Mouse (Mus musculus) monocyte, adult 2 months (primary cell): Measurements from ENCODE around the gene Kcna2.

ENCODE experiments used
- DNase-seq, 2 experiments: peaks; one replicate each; pipeline ENCODE4 v3.0.0; 2022; ENCODE audit warnings: low spot score in 2 of 2, low read depth in 1 of 2

Kcna2 gene

DNA sequence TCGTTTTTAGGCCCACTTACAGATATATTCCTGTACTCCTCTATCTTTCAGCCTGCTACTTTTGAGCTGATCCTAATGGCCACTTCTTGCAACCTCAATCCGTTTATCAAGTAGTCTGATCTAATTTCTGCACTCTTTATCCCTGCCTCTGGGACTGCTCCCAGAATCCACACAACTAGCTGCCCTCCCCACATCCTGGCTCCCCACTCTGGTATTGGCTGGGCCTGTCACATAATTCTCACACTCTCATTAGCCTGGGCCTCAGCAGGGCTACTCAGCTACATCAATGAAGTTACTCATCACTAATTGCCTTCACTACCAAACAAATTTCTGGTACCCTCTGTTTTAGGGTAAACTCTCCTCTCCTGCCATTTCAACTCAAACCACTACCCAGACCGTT is 49.5 kb downstream of the Kcna2 start:
- no peak for DNase-seq

DNA sequence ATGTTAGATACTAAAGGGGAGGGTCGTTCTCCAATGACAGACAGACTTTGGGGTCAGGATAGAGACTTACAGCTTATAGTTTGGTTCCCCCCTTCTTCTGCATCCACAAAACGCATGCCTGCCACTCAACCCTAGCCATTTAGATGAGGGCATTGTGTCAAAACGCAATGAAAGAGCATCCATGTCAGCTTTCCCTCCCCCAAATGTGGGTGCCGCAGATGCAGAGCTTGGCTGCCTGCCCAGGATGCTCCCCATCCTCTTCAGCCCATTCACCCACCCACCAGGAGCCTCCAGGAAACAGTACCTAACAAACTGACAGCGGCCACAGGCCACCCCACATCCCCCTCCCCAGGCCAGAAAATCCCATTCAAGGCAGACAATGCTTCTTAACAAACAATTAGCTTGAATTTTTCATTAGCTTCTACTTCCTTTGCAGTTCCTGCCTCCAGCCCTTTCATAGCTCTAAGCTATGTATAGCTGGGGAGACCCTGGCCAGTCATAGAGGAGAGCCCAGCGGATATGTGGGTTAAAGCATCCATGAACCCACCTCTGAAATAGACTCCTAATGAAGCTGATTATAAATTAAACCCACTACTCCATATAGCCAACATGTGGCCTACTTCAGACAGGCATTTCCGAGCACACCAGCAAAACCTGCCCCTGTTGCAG is 50.1 kb downstream of the Kcna2 start:
- no peak for DNase-seq

DNA sequence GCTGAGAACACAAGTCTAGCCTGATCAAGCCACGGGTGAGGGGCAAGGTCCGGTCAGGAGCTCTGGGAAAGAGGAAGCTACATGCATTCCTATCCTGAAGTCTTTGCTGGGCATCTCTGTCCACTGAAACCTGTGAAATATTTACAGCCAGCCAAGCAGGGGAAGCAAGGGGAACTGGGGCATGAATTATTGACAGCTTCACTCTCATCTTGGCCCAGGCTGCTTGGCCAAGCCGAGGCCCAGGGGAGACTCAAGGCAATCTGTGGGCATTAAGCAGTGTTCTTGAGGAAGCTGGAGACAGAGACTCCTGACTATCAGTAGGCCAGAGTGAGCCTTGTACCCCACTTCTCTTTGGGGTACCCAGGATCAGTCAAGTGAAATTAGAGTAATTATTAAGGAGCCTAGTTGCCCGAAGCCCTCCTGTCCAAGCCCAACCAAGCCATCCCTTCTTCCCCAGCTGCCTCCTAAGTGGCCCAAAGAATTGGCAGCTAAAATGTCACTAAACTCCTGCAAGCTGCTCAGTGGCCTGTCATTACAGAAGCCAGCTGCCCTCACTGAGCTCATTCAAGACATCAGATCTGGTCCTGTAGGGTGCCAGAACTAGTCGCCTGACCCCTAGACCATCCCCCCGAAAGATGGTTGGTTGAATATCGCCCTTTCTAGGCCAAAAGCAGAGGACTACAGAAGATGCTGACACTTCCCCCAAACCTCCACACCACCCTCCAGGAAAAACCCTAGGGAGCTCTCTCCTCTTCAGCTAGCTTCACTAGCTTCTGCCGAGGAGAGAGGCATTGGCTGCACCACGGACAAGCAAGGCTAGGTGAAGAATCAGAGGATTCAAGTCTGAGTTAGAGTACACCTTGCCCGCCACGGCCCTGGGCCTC is 53.1 kb downstream of the Kcna2 start:
- no peak for DNase-seq

DNA sequence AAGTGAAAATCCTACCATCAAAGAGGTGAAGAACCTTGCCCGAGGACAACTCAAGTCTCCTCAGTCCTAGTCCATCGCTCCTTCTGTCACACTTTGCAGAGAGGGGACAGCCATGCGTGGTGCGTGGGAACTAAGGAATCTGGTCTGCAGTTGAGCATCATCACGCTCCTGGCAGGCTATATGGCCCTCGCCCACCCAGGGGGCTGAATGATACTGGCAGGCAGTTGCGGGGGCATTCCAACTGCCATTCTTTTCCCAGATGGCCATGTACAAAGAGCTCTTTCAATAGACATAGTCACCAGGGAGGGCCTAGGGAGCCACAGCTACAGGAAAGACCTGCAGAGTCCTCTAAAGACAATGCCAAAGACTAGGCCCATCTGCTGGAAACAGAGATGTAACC is 57.9 kb downstream of the Kcna2 start:
- DNase-seq, result no peak

DNA sequence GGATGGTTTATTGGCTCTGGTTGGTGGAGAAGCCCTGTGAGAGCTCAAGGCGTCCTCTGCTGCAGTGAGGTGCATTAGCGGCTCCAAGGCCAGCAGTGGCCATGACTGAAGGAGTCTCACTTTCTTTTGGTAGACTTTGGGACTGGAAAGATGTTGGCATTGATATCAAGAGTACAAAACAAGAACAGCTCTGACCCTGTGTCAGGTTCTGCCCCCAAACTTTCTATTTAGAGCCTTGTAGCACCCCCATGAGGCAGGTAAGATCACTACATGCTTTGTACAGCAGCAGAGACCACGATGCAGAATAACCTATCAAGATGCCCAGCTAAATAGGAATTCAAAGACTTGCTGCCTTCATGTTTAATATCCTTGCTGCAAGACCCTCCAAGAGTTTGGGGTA is 58.5 kb downstream of the Kcna2 start:
- no peak for DNase-seq

DNA sequence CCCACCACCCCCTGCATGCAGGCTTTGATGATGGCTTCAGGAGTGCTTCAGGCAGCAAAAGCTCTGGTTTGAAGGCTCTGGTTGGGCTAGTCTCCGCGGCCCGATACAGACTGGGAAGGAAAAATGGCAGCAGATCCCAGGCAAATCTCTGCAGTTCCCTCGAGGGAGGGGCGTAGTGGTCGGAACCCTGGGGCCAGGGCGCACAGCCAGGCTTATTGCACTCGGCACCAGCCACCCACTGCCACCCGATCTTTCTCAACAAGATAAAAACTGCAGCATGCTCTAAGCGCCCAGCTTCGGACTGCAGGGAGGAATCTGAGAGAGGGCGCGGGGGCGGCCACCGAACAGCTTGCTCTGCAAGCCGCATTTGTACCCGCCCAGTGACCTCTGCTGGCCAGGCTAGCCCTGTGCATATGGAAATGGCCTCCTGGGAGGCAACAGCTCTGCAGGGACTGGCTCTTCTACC is 58.9 kb downstream of the Kcna2 start:
- DNase-seq, result no peak

DNA sequence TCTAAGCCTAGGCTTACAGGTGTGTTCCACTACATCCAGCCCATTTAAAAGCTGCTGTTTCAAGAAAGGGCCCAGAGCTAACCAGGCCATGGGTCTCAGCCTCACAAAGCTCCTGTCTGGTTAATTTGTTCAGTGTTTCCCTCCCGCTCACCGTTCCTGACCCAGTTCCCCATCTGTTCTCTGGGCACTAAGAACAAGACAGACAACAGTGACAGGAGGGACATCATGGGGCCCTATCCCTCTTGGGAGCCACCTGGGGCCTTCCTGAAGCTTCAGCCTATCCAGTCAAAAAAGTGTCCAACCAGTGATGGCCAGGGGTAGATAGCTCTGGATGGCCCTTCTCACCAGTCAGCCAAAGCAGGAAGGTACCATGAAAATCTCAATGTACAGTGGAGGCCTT is 61.8 kb downstream of the Kcna2 start:
- DNase-seq, result no peak
